Mouse (Mus musculus) regulatory T cell (primary cell): ENCODE results near the gene Ggt1.

Source experiments
- in situ Hi-C: fragments of 300-600 bp; cut with MboI, MseI; formaldehyde crosslinking; loops from one replicate; pipeline ENCODE4 v1.15.1; 2025; ENCODE audit warnings: high pct_unique_total_duplicates

Gene Ggt1

GRCm38 (mm10) chr10:75571937-75572336 lies 10.5 kb downstream of the Ggt1 start:
- in situ Hi-C loops, result no loop called here

GRCm38 (mm10) chr10:75573181-75573580 lies 11.8 kb downstream of the Ggt1 start:
- in situ Hi-C loops, result no loop called here

GRCm38 (mm10) chr10:75573965-75574364 lies 12.6 kb downstream of the Ggt1 start:
- in situ Hi-C loops, result no loop called here

- in situ Hi-C loops, result no loop called here
These were observed 17.7 kb downstream of the Ggt1 start for GRCm38 (mm10) chr10:75579129-75579528.

GRCm38 (mm10) chr10:75585876-75586552 lies 24.6 kb downstream of the Ggt1 start:
- in situ Hi-C loops, result loop anchor here (5.0 kb wide), 2 partner anchors 46 to 271 kb away; no protein-coding TSS in a partner anchor

GRCm38 (mm10) chr10:75586553-75586879 lies 25.1 kb downstream of the Ggt1 start:
- in situ Hi-C loops, result loop anchor here (5.0 kb wide), 2 partner anchors 46 to 271 kb away; no protein-coding TSS in a partner anchor

GRCm38 (mm10) chr10:75587781-75588180 lies 26.4 kb downstream of the Ggt1 start:
- in situ Hi-C loops, result loop anchor here (5.0 kb wide), 2 partner anchors 45 to 270 kb away; no protein-coding TSS in a partner anchor

GRCm38 (mm10) chr10:75588336-75588735 lies 26.9 kb downstream of the Ggt1 start:
- in situ Hi-C loops, result loop anchor here (5.0 kb wide), 2 partner anchors 44 to 269 kb away; no protein-coding TSS in a partner anchor

- in situ Hi-C loops, result loop anchor here (5.0 kb wide), 2 partner anchors 43 to 268 kb away; no protein-coding TSS in a partner anchor
These were observed 27.7 kb downstream of the Ggt1 start, which contains the start of gene Ggt5 for GRCm38 (mm10) chr10:75589129-75589528. Gene Ggt5 (plus strand): TSS chr10:75589340.

- in situ Hi-C loops, result loop anchor here (5.0 kb wide), 3 partner anchors 43 to 358 kb away; no protein-coding TSS in a partner anchor
These were observed 28.2 kb downstream of the Ggt1 start for GRCm38 (mm10) chr10:75589651-75590050.

- in situ Hi-C loops, result loop anchor here (5.0 kb wide), 1 partner anchor 356 kb away; no protein-coding TSS in a partner anchor
These were observed 29.9 kb downstream of the Ggt1 start for GRCm38 (mm10) chr10:75591211-75591894.

GRCm38 (mm10) chr10:75592585-75592984 lies 31.2 kb downstream of the Ggt1 start:
- in situ Hi-C loops, result loop anchor here (5.0 kb wide), 1 partner anchor 355 kb away; no protein-coding TSS in a partner anchor

- in situ Hi-C loops, result no loop called here
These were observed 34.6 kb downstream of the Ggt1 start for GRCm38 (mm10) chr10:75595981-75596380.

- in situ Hi-C loops, result loop anchor here (10.0 kb wide), 1 partner anchor 1565 kb away; the partner anchor contains the start of gene Col18a1
These were observed 38.9 kb downstream of the Ggt1 start for GRCm38 (mm10) chr10:75600189-75600730.

GRCm38 (mm10) chr10:75605162-75605846 lies 43.9 kb downstream of the Ggt1 start:
- in situ Hi-C loops, result loop anchor here (10.0 kb wide), 1 partner anchor 1559 kb away; the partner anchor contains the start of gene Col18a1

- in situ Hi-C loops, result loop anchor here (10.0 kb wide), 1 partner anchor 1558 kb away; the partner anchor contains the start of gene Col18a1
These were observed 45.8 kb downstream of the Ggt1 start for GRCm38 (mm10) chr10:75607253-75607652.

- in situ Hi-C loops, result loop anchor here (10.0 kb wide), 1 partner anchor 1556 kb away; the partner anchor contains the start of gene Col18a1
These were observed 47.6 kb downstream of the Ggt1 start for GRCm38 (mm10) chr10:75608975-75609374.

GRCm38 (mm10) chr10:75610486-75610885 lies 49.1 kb downstream of the Ggt1 start:
- in situ Hi-C loops, result no loop called here

- in situ Hi-C loops, result no loop called here
These were observed 54.6 kb downstream of the Ggt1 start for GRCm38 (mm10) chr10:75616044-75616443.

- in situ Hi-C loops, result no loop called here
These were observed 59.4 kb downstream of the Ggt1 start for GRCm38 (mm10) chr10:75620818-75621217.

- in situ Hi-C loops, result no loop called here
These were observed 64.5 kb downstream of the Ggt1 start for GRCm38 (mm10) chr10:75625920-75626319.
